Mouse (Mus musculus): ENCODE measurements around the gene Ssxb8.
A peak's percentile ranks its signal among the peaks of the same experiment; 100 is the strongest.
"Not testable (repeated sequence)": the region's sequence is repeated elsewhere in the genome, so short reads cannot be mapped to it uniquely, and the experiment has no call there.

The Ssxb8 gene

DNA sequence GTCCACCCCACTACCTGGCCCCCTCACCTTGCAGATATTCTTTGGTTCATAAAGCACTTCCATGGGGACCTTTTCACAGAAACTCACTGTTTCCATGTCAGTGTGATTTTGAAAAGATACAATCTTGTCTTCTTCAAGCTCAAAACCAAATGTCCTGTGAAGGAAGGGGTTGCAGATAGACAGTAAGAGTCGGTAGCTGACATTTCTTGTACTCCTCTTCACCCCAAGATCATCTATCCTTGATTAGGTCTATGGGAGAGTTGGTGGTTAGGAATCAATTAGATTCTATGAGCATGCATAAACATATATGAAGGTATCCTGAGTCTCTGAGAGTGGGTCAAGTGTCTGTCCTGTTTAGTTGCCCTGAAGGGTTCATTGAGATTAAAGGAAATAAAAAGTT is at the start of gene Ssxb8:
Gene Ssxb8, minus strand, starts transcription at position 101 of the 400 bp plus-strand sequence.
- not testable (repeated sequence) for DNase-seq (ENCODE audit: low spot score)

- DNase-seq (ENCODE audit: low spot score): peak; percentile 2
Measured at GRCm38 (mm10) chrX:8732907-8733306, 42.3 kb upstream of the Ssxb8 start.

DNA sequence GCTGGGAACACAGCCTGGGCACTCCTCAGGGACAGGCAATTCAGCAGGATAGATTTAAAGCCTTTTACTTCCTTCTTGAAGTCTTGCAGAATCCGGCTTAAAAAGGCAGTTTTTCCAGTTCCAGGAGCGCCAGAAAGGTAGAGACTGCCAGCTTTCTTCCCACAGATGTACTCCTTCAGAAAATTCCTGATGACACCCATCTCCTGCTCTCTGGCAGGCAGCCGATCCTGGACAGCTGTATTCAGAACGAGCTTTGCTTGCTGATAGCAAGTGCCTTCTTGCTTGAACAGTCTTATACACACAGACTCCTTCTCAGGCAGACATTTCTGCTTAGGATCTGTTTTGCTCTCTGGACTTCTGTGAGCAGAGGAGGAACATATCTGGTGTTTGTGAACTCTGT is 27.6 kb downstream of the Ssxb8 start:
- DNase-seq (ENCODE audit: low spot score): no peak

Measured in urinary bladder, postnatal 14 days (tissue).